Mouse (Mus musculus) myocyte (in vitro differentiated cells): Measurements from ENCODE around the gene Apoc4.

Source experiments
- CEBPB ChIP-seq: IDR thresholded peaks from 2 replicates; pipeline ENCODE4 v1.6.1; 2011; ENCODE audit warnings: mild to moderate bottlenecking, moderate library complexity; ENCODE audit not compliant: poor library complexity, insufficient read depth, severe bottlenecking
- E2F4 ChIP-seq: IDR thresholded peaks from one replicate; pipeline ENCODE4 v1.6.1; 2011; ENCODE audit warnings: mild to moderate bottlenecking, control low read depth, moderate library complexity; ENCODE audit not compliant: insufficient read depth
- MAX ChIP-seq: IDR thresholded peaks from one replicate; pipeline ENCODE4 v1.6.1; 2011; ENCODE audit warnings: low read depth, mild to moderate bottlenecking, control low read depth
- MYOD1 ChIP-seq, 3 experiments: IDR thresholded peaks; one replicate each; pipeline ENCODE4 v1.6.1; 2011; ENCODE audit warnings: control low read depth in 2 of 3, low read depth in 2 of 3, mild to moderate bottlenecking in 2 of 3, moderate library complexity in 1 of 3; ENCODE audit not compliant: insufficient read length in 2 of 3, control insufficient read depth in 1 of 3
- MYOG ChIP-seq, 3 experiments: IDR thresholded peaks; one replicate each; pipeline ENCODE4 v1.6.1; 2011; ENCODE audit warnings: control low read depth in 2 of 3, low read depth in 2 of 3, mild to moderate bottlenecking in 2 of 3; ENCODE audit not compliant: insufficient read length in 2 of 3, control insufficient read depth in 1 of 3, insufficient read depth in 1 of 3
- POLR2A ChIP-seq: IDR thresholded peaks from one replicate; pipeline ENCODE4 v1.6.1; 2011; ENCODE audit warnings: low read depth, mild to moderate bottlenecking, control low read depth, moderate library complexity; ENCODE audit not compliant: insufficient read length
- POLR2AphosphoS2 ChIP-seq: IDR thresholded peaks from one replicate; pipeline ENCODE4 v1.6.1; 2011; ENCODE audit warnings: low read depth, control low read depth; ENCODE audit not compliant: insufficient read length
- REST ChIP-seq: IDR thresholded peaks from one replicate; pipeline ENCODE4 v1.6.1; 2011; ENCODE audit warnings: mild to moderate bottlenecking, control low read depth, moderate library complexity; ENCODE audit not compliant: insufficient read depth, insufficient read length
- SRF ChIP-seq: IDR thresholded peaks from one replicate; pipeline ENCODE4 v1.6.1; 2011; ENCODE audit warnings: low read depth; ENCODE audit not compliant: control insufficient read depth, insufficient read length
- TCF12 ChIP-seq: IDR thresholded peaks from one replicate; pipeline ENCODE4 v1.6.1; 2011; ENCODE audit warnings: mild to moderate bottlenecking, control low read depth; ENCODE audit not compliant: poor library complexity, insufficient read depth, severe bottlenecking
- TCF3 ChIP-seq: IDR thresholded peaks from one replicate; pipeline ENCODE4 v1.6.1; 2011; ENCODE audit warnings: low read depth, control low read depth; ENCODE audit not compliant: insufficient read length
- USF1 ChIP-seq: IDR thresholded peaks from one replicate; pipeline ENCODE4 v1.6.1; 2011; ENCODE audit warnings: low read depth, mild to moderate bottlenecking, control low read depth, moderate library complexity

GRCm38 (mm10) chr7:19717346-19717745 is 36.1 kb upstream of the Apoc4 start:
- TF ChIP-seq E2F4 (no peak), MYOD1 (IDR thresholded peaks at IDR 0.05; ENCODE audit: control insufficient read depth in 1 of 3, insufficient read length in 2 of 3, low read depth in 2 of 3) (no peak), POLR2AphosphoS2 (no peak), SRF (no peak), TCF12 (no peak), USF1 (no peak), POLR2A (no peak), CEBPB (no peak), MYOG (IDR thresholded peaks at IDR 0.05; ENCODE audit: control insufficient read depth in 1 of 3, insufficient read depth in 1 of 3, insufficient read length in 2 of 3, low read depth in 2 of 3) (no peak), REST (no peak), MAX (no peak), TCF3 (no peak)
